Mouse (Mus musculus) cerebellum, postnatal 36 days (tissue): ENCODE measurements at regions not wholly inside any gene's neighbourhood (a gene's known extent, or its start where the extent isn't known, plus 50 kb on each side); places are given as distances from the start of the nearest gene placed in this dataset.
"Not testable (repeated sequence)": the region's sequence is repeated elsewhere in the genome, so short reads cannot be mapped to it uniquely, and the experiment has no call there.

Experiments
- DNase-seq, 2 experiments: peaks; one replicate each; pipeline ENCODE4 v3.0.0; 2021 to 2022; ENCODE audit warnings: mixed read lengths in 2 of 2

- DNase-seq = not testable (repeated sequence)
Observed at GRCm38 (mm10) chr14:52792600-52792999, 297.1 kb upstream of the Olfr1507 start.

- DNase-seq = not testable (repeated sequence)
Observed at GRCm38 (mm10) chr14:52791828-52792227, 296.3 kb upstream of the Olfr1507 start.

DNA sequence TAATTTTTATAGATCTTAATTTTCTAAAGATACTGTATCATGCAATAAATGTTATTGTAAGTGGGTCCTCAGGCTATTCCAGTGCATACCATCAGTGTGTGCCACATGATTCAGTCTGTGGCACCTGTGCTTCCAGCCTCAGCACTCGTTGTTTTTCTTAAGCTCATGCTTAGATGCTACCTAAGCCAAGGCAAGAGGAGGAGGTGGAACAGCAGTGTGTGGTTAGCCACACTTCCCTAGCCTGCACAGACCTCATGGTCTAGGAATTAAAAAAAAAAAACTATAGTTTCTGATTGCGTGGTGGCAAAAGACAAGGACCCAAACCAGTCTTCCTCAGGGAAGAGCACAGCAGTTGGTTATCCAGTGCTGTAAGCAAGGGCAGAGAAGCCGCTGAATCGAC lies 287.3 kb upstream of the Olfr1507 start:
- DNase-seq = not testable (repeated sequence)

GRCm38 (mm10) chr14:52775816-52776215 lies 280.3 kb upstream of the Olfr1507 start:
- not testable (repeated sequence) for DNase-seq

DNA sequence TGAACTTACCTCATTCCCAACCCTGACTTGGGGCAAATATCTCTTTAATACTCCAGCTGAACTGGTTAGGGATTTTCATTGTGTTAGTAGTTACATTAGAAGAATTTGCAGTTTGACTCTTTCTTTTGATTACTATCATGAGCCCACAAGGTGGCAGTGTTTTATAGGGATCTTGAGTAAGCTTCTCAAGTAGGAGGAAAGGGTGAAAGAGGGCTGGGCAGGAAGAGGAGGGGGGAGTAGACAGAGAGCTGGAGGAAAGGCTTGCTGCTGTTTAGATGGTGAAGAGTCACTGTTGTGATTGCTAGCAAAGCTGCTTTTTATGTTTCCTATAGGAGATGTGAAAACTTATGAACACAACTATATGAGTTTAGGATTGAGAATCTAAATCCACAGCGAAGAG lies 273.9 kb upstream of the Olfr1507 start:
- DNase-seq = not testable (repeated sequence)

- DNase-seq = not testable (repeated sequence)
Observed at GRCm38 (mm10) chr14:52752159-52752558, 256.6 kb upstream of the Olfr1507 start.

DNA sequence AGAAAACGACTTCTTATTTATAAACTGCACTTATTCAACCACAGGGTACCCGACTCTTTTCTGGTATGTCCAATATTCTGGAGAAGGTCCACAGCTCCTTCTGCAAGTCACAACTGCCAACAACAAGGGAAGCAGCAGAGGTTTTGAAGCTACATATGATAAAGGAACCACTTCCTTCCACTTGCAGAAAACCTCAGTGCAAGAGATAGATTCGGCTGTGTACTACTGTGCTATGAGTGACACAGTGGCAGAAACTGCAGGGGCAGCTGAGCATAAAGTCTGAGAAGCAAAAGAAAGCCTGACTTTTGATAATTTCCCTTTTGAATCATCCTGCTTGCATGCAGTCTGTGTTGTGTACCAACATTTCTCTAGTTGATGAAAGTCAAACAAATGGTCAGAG lies 231.1 kb upstream of the Olfr1507 start:
- DNase-seq = not testable (repeated sequence)

- DNase-seq = not testable (repeated sequence)
Observed at GRCm38 (mm10) chr14:52724988-52725387, 229.4 kb upstream of the Olfr1507 start.

- DNase-seq = no peak
Observed at GRCm38 (mm10) chr14:52720640-52721039, 225.1 kb upstream of the Olfr1507 start.

GRCm38 (mm10) chr14:52700851-52701250 lies 205.3 kb upstream of the Olfr1507 start:
- not testable (repeated sequence) for DNase-seq

DNA sequence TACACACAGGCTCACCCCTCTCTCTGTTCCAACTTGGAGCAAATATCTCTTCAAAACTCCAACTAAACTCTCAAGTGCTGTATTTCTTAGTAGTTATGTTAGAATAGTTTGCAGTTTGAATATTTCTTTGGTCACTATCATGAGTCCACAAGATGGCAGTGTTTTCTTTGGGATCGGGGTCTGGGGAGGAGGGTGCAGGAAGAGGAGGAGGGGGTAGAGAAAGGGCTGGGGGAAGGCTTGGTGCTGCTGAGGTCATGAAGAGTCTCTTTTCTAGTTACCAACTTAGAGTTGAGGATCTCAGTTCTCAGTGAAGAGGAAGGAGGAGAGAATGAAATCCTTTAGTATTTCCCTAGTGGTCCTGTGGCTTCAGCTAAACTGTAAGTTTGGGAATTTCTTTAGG lies 188.1 kb upstream of the Olfr1507 start:
- not testable (repeated sequence) for DNase-seq

DNA sequence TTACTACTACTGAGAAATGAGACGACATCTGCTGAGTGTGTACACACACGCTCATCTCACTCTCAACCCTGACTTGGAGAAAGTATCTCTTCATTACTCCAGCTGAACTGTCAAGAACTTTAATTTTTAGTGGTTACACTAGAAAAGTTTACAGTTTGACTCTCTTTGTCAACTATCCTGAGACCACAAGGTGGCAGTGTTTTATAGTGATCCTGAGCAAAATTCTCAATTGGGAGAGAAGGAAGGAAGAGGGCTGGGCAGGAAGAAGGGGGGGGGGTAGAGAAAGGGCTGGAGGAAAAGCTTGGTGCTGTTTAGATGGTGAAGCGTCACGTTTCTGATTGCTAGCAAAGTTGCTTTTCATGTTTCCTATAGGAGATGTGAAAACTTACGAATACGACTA lies 158.8 kb upstream of the Olfr1507 start:
- DNase-seq = no peak

- DNase-seq = no peak
Observed at GRCm38 (mm10) chr14:52638179-52638578, 142.6 kb upstream of the Olfr1507 start.

DNA sequence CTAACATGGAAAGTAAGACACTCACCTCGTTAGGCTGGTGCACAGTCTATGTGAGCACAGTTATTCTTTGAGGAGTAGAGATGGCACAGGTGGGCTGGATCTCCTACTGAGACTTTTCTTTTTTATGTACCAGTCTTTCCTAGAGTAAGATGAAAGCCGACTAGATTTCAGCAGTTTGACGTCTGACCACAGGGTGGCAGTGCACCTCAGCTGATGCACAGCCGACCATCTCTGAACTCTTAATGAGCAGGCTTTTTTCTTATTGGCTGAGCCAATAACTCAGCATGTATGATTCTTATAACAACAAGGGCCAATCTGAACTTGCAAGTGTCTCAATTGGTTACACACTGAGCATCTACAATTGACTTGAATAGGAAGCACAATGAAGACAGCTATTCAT lies 126.6 kb upstream of the Olfr1507 start:
- no peak for DNase-seq

- DNase-seq = no peak
Observed at GRCm38 (mm10) chr14:52580319-52580718, 84.8 kb upstream of the Olfr1507 start.

- DNase-seq = no peak
Observed at GRCm38 (mm10) chr14:52566920-52567319, 71.4 kb upstream of the Olfr1507 start.

GRCm38 (mm10) chr14:52565606-52566005 lies 70.1 kb upstream of the Olfr1507 start:
- DNase-seq = no peak

DNA sequence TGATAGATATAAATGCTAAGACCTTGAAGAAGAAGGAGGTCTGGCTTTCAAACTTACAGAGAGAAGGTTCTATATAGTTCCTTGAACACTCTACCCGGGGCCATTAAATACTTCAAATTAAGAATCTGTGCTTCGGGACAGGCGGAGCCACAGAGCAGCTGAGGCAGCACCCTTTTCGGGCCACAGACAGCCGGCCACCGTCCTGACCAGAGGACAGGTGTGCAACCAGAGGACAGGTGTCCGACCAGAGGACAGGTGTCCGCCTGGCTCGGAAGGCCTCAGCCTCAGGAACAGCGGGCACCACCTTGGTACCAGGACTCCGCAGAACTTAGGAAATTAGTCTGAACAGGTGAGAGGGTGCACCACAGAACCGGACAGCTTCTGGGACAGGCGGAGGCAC lies 60.8 kb upstream of the Olfr1507 start:
- not testable (repeated sequence) for DNase-seq

DNA sequence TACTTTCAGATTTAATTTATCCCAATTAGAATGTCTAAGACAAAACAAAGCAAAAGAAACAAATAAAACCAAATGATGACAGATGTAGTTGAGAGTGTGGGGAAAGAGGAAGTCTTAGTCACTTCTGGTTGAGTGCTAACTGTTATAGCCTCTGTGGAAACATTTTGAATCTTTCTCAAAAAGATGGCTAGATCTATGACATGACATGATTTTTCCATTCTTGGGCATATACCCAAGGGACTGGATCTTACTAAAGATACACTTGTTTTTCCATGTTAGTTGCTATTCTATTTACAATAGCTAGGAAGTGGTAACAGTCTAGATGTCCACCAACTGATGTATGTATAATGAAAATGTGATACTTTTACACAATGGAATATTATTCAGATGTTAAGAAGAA lies 57.9 kb upstream of the Olfr1507 start:
- DNase-seq = no peak

DNA sequence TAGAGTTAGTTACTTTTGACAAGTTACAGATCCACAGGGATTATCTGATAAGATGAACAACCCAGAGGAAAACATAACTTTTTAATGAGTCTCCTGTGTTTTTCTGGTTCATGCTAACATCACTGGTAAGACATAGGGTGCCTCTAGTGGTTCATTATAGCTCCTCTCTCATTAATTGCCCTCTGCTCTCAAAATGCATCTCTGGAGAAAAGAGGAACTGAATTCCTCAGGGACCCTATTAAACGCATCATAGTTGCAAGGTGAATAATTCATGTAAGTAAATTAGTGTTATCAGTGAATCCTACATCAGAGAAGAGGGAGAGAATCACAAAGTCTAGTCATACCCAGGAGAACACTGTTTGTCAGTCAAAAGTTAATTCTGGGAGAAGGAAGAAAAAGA lies 52.4 kb upstream of the Olfr1507 start:
- DNase-seq = no peak
